Mouse (Mus musculus): ENCODE data around the gene 6820408C15Rik.

Gene 6820408C15Rik

DNA sequence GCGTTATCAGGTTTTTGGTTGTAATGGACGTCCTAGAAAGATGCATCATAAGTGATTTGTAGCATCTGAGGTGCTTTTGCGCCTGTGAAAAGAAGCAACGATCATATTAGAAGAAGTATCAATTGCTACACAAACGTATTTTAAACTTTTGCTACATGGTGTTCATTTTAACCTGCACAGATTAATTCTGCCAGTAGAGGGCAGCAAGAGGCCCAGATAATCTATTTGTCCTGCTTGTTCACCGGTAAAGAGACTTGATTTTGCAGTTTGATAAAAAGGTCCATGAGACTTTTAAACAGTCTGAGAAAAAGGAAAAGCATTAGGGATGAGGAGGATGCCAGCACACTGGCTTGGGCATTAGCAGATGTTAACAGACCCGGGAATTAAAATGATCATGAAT lies 55.6 kb downstream of the 6820408C15Rik start:
- DNase-seq (ENCODE audit: low spot score in 2 of 2): peak in 1 of 2 experiments; percentile 5

DNA sequence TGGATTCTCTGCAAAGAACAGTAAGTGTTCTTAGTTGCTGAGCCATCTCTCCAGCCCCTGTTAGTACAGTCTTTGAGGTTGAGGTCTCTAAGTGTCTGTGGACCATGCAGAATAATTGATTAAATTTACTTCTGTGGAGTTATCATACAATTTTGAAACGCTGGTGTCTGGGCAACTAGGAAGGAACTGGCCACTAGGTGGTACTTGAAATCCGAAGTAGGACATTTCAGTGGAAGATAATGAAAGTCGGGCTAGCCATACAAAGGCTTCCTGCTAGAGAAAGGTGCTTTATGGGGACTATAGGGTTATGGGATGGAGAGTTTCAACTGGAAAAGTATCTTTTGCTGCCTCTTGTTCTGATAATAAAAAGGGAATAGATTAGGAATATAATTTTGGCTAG lies 57.0 kb downstream of the 6820408C15Rik start:
- DNase-seq (ENCODE audit: low spot score in 2 of 2): no peak

DNA sequence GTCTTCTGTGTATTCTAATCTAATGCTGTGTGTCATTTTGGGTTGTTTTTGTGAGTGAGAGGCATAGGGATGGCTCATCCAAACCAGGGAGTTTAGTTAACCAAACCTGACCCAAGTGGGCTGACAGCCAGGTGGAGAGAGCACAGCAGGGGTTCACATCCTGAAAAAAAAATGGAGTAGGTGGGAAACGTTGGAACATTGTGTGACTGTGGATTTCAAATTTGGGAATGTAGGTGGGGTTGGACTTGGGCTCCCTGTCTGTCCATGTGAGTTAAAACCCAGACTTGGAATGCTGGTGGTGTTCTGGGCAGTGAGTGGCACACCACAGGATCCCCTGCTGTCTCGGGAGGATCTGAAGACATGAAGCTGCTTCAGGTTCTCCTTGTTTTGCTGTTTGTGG lies 61.4 kb downstream of the 6820408C15Rik start, which contains the start of gene Defb20:
Gene Defb20, plus strand, starts transcription at position 301 of the 400 bp plus-strand sequence.
- DNase-seq (ENCODE audit: low spot score in 2 of 2): no peak

DNA sequence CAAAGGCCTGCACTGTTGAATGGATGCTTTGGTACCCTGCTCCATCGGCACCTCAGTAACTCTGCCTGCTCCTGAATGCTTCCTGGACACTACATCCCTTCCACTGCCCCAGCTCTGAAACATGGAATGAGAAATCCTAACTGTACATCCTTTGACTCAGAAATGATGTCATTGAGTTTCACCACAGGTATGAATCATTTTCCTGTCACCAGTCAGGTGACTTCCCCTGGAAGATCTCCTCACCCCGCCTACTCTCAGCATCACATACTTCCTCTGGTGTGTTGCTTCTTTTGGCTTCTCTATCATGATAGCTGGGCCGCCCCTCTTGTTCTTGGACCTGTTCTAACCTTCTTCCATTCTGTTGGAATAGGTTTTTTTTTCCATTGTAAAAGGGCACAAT lies 65.5 kb downstream of the 6820408C15Rik start:
- DNase-seq (ENCODE audit: low spot score in 2 of 2): no peak

DNA sequence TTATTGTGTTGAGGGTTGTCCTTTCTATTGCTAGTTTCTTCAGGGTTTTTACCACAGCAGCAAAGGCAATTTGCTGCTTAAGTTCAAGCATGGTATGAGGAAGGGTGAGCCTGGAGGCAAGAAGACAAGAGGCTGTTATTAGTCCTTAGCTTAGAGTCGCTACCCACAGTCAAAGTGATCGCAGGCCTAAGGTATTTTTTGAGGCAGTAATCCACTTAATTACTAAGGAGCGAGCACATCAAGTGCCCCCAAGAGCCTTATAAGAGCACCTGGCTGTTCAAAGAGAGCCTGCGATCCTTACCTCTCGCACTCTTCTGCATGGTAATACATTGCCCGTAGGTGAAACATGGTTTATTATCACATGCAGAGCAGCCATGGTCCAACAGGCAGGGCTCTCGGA lies 66.3 kb downstream of the 6820408C15Rik start:
- DNase-seq (ENCODE audit: low spot score in 2 of 2): no peak

DNA sequence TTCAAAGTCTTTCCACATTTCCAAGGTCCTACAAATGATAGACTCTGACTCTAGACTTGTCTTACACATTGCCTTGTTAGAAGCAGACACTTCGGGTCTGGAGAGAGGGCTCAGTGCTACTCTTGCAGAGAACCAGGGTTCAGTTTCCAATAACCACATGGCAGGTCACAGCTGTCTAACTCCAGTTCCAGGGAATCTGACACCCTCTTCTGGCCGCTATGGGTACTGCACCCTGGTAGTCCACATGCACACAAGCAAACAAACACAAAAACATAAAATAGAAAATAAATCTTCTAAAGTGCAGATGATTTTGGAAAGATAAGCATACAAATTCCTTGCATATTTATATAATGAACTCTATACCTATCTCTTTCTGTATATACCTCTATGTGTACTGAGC lies 71.6 kb downstream of the 6820408C15Rik start:
- DNase-seq (ENCODE audit: low spot score in 2 of 2): no peak

DNA sequence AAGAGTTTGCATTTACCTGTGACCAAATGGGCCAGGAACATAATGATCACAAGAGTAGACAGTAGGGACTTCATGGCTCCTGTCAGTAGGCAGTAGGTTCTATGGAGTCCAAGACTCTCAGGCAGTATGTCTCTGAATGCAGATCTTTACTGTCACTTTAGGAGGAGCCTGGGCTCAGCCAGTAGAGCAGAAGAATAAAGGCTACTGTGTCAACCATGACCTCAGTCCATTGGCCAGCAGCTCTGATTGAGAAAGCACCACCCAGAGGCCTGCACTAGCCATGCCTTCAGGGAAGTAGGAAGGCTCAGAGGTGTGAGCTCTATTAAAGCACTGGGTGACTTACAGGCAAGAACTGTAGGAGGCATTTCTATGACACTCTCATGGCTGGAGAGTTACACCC lies 74.7 kb downstream of the 6820408C15Rik start, which contains the start of gene Defb22:
Gene Defb22, minus strand, starts transcription at position 101 of the 400 bp plus-strand sequence.
- DNase-seq (ENCODE audit: low spot score in 2 of 2): no peak

DNA sequence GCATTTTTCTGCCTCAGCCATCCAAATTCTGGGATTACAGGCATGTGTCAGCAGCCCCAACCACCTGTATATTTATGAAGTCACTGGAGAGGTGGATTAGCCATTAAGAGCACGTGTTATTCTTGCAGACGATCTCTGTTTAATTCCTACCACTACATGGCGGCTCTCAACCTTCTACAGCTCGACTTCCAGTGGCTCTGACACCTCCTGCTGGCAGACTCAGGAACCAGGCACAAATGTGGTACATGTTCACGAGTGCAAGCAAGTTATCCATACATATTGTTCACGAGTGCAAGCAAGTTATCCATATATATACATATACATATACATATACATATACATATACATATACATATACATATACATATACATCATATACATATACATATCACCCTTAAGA lies 77.8 kb downstream of the 6820408C15Rik start:
- no peak for DNase-seq (ENCODE audit: low spot score in 2 of 2)

Data from urinary bladder, adult 18-20 months (tissue).